Mouse (Mus musculus) colon, adult 2 months (tissue): ENCODE results near the gene 4933411K16Rik. TPM values are rescaled to one million over a fixed set of nuclear protein-coding genes. Genes with fewer than 3 reads are reported as not detected.

Source experiments
- polyA plus RNA-seq: library from polyadenylated mRNA; depleted of rRNA; stranded (reverse); fragments of >200 nt; gene quantifications from 2 replicates; pipeline ENCODE4 v1.2.3, GENCODE M21; 2012; rRNA removed

Gene 4933411K16Rik
- polyA plus RNA-seq, result 0.23 and 0.31 TPM in 2 replicates

DNA sequence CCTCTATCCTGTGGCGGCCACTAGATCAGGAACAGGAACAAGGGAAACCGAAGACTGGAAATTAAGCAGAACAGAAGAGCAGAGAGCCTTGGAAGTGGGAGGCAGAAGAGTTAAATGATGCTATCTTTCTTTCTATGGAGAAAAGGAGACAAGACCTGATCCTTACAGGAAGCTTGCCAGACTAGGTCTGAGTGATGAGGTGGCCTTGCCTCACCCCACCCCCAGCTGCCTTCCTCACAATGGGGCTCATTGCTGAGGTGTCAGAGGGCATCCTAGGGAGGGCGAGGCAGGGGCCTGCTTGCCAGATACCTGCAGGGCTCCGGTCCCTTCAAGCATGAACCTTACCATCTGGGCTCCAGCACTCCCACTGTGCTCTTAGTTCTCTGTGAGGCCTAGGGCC lies at the start of gene 4933411K16Rik:
Gene 4933411K16Rik, plus strand, starts transcription at position 301 of the 400 bp plus-strand sequence.

GRCm38 (mm10) chr19:42035456-42036248 lies 16.4 kb upstream of the 4933411K16Rik start, which contains the start of gene Ankrd2:
Gene Ankrd2, plus strand, starts transcription at chr19:42036000.

DNA sequence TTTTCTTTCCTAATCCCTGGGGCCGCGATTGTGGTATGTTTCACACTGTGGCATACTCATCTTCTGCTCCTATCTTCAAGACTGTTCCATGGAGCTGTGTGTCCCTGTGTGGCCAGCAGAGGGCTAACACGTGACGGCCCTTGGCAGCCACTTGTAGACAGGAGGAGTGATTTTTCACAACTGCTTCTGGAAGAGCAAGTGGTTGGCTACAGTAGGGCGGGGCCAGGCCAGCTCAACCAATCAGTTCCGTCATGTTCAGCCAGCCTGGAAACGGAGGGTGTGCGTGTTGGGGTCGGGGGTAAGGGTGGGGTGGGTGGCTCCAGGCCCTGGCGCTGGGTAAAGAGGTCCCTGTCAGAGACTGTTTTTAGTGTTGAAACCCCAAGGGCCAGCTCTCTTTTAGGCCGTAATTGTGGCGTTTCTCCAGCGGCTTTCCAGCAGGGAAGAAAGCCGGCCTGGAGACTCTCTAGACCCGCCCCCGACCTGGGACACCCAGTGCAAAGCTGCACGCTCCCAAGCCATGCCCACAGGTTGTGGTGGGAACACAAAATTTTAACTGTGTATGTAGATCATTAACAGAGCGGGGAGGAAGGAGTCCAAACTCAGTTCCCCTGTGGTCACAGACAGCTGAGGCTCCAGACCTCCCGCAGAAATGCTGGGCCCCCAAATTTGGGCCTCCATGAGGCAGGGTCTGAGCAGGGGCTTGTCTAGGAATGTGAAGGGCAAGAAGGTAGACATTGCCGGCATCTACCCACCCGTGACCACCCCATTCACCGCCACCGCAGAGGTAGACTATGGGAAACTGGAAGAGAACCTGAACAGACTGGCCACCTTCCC lies 6.6 kb upstream of the 4933411K16Rik start, which contains the start of gene Hoga1:
Gene Hoga1, plus strand, starts transcription at position 342 of the 834 bp plus-strand sequence.

DNA sequence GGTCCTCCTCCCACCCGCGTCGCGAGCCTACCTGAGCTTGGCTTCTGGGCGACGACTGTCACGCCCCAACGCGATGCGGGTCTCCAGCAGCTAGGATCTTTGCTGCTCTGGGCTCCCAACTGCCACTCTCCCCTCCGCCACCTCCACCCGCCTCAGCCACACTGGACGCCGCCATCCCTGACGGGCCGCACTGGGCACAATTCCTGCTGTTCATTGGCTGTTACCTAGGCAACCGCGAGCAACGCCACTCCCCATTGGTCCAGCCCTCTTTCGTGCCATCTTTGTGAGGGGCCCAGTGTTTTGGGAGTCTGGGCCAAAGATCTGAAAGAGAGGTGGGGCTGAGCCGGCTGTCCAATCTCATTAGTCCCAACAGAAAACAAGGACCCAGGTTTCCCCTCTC lies 34.1 kb downstream of the 4933411K16Rik start, which contains the start of gene Morn4:
Gene Morn4, minus strand, starts transcription at position 192 of the 400 bp plus-strand sequence.

GRCm38 (mm10) chr19:42089748-42090595 lies 37.9 kb downstream of the 4933411K16Rik start, which contains the start of gene Pi4k2a:
Gene Pi4k2a, plus strand, starts transcription at chr19:42090470.

Other genes starting within 250 kb of the 4933411K16Rik start
- gene Frat1, start 222.3 kb upstream of the 4933411K16Rik start, polyA plus RNA-seq, result 20.9 and 21.1 TPM in 2 replicates
- 55.7 and 56.1 TPM in 2 replicates for gene Frat2, start 204.1 kb upstream of the 4933411K16Rik start, polyA plus RNA-seq
- gene Rrp12, start 156.1 kb upstream of the 4933411K16Rik start, polyA plus RNA-seq, result 4.1 and 5.0 TPM in 2 replicates
- gene Pgam1, start 140.3 kb upstream of the 4933411K16Rik start, polyA plus RNA-seq, result 261 and 284 TPM in 2 replicates
- gene Exosc1, start 118.8 kb upstream of the 4933411K16Rik start, polyA plus RNA-seq, result 7.6 and 9.4 TPM in 2 replicates
- 66.0 and 96.7 TPM in 2 replicates for gene Zdhhc16, start 118.8 kb upstream of the 4933411K16Rik start, polyA plus RNA-seq
- gene Mms19, start 71.1 kb upstream of the 4933411K16Rik start, polyA plus RNA-seq, result 45.4 and 48.2 TPM in 2 replicates
- gene Ubtd1, start 70.5 kb upstream of the 4933411K16Rik start, polyA plus RNA-seq, result 19.7 and 20.1 TPM in 2 replicates
- 0.17 and 0.21 TPM in 2 replicates for gene Ankrd2, start 16.2 kb upstream of the 4933411K16Rik start, polyA plus RNA-seq
- 6.0 and 7.8 TPM in 2 replicates for gene Hoga1, start 6.6 kb upstream of the 4933411K16Rik start, polyA plus RNA-seq
- 3.4 and 3.5 TPM in 2 replicates for gene Morn4, start 34.1 kb downstream of the 4933411K16Rik start, polyA plus RNA-seq
- gene Pi4k2a, start 38.2 kb downstream of the 4933411K16Rik start, polyA plus RNA-seq, result 26.1 and 34.8 TPM in 2 replicates
- gene Avpi1, start 76.8 kb downstream of the 4933411K16Rik start, polyA plus RNA-seq, result 17.5 and 18.3 TPM in 2 replicates
- gene Marveld1, start 95.2 kb downstream of the 4933411K16Rik start, polyA plus RNA-seq, result 120 and 135 TPM in 2 replicates
- gene Zfyve27, start 111.7 kb downstream of the 4933411K16Rik start, polyA plus RNA-seq, result 41.8 and 42.8 TPM in 2 replicates
- 6.6 and 7.4 TPM in 2 replicates for gene Sfrp5, start 150.0 kb downstream of the 4933411K16Rik start, polyA plus RNA-seq
- gene Golga7b, start 195.3 kb downstream of the 4933411K16Rik start, polyA plus RNA-seq, result 1.3 and 1.4 TPM in 2 replicates